Mouse (Mus musculus): ENCODE measurements around the gene Uba2.

GRCm38 (mm10) chr7:34131118-34131517 is 38.3 kb downstream of the Uba2 start:
- no peak for TF ChIP-seq CTCF (IDR thresholded peaks at IDR 0.05; ENCODE audit: low read depth)
- no peak for TF ChIP-seq EP300 (IDR thresholded peaks at IDR 0.05; ENCODE audit: low read depth)
